Mouse (Mus musculus) ovary, postnatal 10 days (tissue): ENCODE measurements around the gene Tex2.

Experiments
- DNase-seq: peaks from one replicate; pipeline ENCODE4 v3.0.0; 2022; ENCODE audit warnings: low spot score

The Tex2 gene

DNA sequence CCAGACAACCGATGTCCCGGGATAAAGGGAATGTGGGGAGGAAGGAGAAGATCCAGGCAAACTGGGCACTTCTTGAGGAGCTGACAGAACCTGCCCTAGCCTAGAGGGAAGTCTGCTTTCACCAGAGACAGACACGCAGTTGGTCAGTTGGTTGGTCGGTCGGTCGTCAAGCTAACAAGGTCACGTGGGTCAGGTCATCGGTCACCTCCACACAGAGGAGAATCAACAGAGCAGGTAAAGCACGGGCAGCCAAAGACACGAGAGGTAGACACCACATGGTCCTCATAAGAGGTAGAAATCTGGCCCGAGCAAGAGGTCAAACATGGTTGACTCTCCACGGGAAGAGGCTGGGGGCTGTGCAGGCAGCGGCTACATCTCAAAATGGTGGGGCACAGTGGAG lies 70.2 kb downstream of the Tex2 start:
- DNase-seq: no peak

DNA sequence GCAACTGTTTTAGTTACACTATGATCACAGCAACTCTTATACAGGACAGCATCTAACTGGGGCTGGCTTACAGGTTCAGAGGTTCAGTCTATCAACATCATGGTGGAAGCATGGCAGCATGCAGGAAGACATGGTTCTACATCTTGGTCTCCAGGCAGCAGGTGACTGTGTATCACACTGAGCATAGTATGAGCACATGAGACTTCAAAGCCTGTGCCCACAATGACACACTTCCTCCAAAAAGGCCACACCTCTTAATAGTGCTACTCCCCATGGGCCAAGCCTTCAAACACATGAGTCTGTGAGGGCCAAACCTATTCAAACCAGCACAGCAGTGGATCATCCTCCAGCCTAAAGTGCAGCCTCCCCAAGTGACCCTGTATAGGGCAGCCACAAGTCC lies 70.8 kb downstream of the Tex2 start:
- DNase-seq: no peak

- no peak for DNase-seq
Measured at GRCm38 (mm10) chr11:106540506-106541268, 72.5 kb downstream of the Tex2 start.

DNA sequence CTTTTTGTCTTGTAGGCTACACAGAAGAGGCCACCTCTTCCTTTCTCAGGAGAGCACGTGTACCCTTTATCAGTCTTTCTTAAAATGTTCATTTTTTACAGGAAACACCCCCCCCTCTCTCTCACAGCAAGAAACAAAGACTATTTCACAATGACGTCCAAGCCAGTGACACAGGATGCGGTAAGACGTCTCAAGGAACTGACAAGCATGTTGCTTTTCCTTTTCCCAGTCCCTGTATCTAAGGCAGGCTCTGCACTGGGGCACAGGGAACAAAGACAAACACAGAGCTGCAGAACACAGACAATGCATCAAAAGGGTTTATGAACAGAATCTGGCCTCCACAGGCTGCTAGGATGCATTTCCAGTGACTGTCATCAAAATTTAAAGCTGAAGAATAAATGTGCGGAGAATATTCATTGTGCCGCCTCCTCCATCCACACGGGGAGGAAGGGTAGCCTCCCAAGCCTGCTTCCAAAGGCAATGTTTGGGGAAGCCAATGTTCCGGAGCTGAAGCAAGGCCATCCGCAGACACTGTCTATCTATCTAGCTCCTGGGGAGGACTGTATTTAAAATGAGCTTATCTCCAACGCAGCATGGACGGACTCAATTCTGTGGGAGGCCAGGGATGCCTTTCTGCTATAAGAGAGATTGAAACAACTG lies 76.8 kb downstream of the Tex2 start:
- DNase-seq: no peak

DNA sequence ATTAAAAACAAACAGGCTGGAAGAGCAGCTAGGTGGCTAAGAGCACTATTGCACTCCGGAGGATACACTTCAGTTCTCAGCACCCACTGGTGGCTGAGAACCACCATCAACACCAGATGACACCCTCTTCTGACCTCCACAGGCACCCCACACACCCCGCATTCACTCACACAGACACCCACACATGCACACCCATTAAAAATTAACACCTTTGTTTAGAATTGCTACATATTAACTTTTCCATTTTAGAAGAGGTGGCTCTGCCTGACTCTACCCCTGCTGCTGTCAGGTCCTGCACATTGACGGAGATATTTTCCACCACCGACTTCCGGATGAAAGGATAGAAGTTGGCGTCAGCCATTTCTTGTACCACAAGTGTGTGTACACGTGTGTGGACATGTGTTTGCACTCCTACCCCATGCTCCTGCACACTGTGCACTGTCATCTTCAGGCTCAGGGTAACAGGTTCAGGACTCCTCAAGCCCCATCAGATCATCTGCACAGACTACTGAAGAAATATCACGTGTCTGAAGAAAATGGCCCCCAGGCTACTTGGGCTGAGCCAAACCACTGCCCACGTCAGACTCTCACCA lies 77.5 kb downstream of the Tex2 start:
- no peak for DNase-seq

- DNase-seq: no peak
Measured at GRCm38 (mm10) chr11:106532248-106532790, 80.9 kb downstream of the Tex2 start.

DNA sequence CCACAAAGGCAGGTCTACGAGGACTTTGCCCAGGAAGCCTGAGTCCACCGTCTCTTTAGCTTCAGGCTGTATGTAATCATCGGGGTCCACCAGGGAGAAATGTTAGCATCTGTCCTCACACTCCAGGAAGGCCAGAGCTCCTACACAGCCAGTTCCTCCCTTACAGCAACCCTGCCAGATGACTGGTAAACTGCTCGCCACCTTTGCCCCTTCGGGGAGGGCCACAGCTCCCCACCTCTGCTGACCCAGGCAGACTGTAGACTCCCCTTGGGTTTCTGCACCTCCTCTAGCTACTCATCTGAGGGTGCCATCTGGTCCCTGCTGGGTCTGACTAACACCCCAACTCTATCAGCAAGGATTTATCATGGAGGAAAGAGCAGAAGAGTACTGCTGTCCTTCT lies 83.4 kb downstream of the Tex2 start:
- no peak for DNase-seq

DNA sequence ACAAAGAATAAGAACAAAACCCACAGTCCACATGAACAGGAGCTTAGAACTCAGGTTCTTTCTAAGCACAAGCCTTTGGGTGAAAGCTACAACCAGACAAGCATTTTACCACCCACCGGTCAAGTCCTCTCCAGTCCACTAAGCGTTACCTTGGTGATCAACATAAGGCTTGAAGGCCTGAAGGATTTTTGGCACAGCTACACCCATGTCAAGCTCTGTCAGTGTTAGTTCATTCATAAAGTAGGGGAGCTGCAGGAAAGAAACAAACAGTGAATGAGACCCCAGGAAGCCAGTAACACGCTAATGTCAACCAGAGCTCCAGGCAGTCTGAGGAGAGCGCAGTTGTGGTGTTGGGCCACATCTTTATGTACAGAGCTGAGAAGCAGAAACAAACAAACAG lies 84.1 kb downstream of the Tex2 start:
- DNase-seq: no peak

DNA sequence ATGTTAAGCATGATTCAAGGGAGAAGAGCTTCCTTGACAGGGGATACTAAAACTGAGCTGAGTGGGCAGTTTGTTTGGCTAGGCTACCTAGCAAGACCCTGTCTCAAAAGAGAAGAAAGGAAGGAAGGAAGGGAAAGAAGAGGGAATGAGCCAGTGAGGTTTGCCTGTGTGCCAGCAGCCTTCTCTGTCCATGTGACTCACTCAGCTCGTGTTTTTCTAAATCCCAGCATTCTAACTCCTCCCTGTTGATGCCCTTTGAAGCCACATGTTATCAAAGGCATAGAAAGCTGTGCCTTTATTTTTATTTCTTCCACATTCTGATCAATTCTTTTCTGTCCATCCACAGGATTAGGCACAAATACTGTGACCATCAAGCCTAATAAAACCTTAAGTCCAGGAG lies 85.3 kb downstream of the Tex2 start:
- DNase-seq: no peak

DNA sequence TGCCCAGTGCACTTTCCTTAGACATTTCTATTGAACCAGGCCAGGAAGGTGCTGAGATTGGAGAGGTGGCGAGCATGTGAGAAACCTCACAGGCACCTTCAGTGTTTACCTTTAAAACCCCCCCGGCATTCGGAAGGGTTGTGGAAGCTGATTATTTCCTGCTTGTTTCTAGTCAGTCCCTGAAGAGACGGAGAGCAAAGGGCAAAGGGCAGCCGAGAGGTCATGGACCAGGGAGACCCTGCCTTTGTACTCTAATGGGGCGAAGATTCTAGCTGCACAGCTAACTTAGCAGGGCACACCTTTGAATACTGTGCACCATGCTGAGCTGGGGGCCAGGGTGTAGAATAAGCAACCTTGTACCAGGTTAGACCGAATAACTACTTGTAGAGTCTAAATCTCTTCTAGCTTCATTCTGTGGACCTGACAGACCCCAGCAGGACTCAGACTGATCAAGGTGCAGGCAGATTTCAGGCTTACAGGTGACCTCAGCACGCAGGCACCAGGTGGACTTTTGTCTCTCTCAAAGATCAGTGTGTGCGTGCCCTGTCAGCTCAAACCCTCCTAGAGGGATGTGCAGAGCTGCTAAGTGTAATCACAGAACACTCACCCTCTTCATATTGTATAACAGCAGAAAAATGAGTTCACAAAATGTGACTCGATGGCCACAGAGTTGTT lies 85.9 kb downstream of the Tex2 start:
- DNase-seq: no peak

DNA sequence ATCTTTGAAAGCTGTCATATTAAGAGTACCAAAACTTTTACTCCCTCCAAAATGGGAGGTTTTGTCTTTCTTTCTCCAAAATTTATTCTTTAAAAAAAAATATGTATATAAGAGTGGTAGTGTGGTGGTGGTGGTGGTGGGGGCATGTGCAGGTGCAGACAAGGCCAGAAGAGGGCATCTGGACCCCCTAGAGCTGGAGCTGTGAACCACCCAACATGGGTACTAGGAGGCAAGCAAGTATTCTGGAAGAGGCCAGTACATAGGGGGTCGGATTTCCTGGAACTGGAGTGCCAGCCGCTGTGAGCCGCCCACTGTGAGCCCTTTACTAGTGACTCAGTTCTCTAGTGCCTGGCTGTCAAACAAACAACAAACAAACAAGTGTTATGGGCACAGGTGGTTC lies 90.7 kb downstream of the Tex2 start:
- no peak for DNase-seq

GRCm38 (mm10) chr11:106521612-106522011 lies 91.6 kb downstream of the Tex2 start:
- DNase-seq: no peak

DNA sequence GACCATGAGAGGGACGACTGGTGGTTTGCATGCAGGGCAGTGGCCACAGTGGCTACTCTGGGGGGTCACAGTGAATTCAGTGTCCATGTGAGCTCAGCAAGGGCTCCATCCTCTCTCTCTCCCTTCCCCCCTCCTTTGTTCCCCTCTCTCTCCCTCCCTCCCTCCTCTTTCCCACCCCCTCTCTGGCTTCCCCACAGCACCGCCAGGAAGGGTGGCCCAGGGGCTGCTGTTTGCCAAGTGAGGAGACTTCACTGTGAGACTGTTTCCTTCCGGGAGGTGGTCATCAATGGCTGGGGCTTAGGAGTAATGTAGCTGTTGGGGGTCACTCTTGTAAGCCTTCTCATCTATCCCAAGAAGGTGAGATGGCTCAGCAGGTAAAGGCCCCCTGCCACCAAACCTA lies 92.8 kb downstream of the Tex2 start:
- DNase-seq: no peak

DNA sequence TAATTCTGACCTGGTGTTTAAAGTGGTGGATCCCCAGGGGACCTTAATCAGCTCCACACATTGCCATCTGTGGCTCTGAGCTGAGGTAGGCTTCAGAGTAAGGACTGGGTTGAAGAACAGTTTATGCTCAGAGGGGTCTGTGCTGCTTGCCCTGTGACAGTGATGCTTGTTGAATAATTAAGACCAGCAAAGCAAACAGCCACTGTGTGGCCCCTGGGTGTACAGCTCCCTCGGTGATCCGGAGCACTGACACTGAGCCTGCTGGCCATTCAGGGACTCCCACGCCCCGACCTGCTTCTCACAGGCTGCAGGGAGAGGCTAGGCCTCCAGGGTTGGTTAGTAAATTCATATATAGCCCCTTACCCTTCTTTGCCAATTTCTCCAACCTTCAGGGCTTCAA lies 93.7 kb downstream of the Tex2 start:
- DNase-seq: no peak

DNA sequence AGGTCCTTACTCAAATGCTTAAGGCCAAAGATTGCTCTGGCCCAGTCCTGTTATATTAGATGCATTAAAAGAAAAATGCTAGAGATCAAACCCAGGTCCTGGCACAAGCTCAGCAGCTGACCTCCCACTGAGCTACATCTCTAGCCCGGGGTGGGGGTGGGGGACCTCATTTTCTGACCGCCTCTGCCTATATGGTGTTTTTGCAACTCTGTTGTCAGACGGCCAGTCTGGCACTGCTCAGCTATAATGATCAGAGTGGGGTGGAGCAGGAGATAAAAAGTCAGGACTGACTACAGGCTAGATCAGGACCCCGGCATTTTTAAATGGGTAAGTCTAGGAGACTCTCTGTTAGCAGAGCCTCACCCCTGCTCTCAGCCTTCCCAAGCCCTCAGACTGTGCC lies 94.8 kb downstream of the Tex2 start:
- no peak for DNase-seq

DNA sequence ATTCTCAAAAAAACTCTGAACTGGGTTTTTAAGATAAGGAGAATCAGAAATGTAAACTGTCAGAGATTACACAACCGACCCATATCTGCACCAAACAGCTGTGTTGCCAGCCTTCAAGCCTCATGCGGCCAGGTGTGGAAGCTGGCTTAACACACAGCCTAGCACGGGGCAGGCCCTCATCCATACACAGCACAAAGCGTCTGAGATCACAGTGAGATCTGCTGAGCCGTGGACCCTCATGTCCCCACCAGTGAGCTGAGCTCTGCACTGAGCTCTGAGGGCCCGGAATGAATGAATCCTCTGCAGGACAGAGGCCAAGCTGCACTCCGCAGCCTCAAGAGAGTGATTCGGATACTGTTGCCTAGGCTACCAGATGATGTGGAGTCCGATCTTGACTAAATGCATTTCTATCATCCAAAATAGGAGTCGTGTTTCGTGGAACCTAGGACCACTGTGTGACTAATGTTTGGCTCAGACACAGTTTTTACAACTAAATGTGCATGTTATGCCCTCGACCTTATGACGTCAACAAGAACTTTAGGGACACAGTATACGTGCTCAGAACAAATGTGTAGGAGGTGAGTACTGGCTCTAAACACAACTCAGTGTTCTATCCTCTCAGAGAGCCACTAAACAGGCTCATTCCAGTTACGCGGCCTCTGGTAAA lies 98.0 kb downstream of the Tex2 start:
- DNase-seq: no peak

- DNase-seq: no peak
Measured at GRCm38 (mm10) chr11:106514446-106514845, 98.8 kb downstream of the Tex2 start.

GRCm38 (mm10) chr11:106513166-106513565 lies 100.1 kb downstream of the Tex2 start:
- DNase-seq: no peak

GRCm38 (mm10) chr11:106512006-106512390 lies 101.2 kb downstream of the Tex2 start:
- no peak for DNase-seq

- DNase-seq: no peak
Measured at GRCm38 (mm10) chr11:106511236-106512005, 101.8 kb downstream of the Tex2 start.

- no peak for DNase-seq
Measured at GRCm38 (mm10) chr11:106507638-106508037, 105.6 kb downstream of the Tex2 start.
